Mouse (Mus musculus): ENCODE measurements around the gene Olfr222.
"Not testable (repeated sequence)": the region's sequence is repeated elsewhere in the genome, so short reads cannot be mapped to it uniquely, and the experiment has no call there.

The Olfr222 gene

GRCm38 (mm10) chr11:59576135-59576534 is at the start of gene Olfr222:
TSS of gene Olfr222 (minus strand) at chr11:59576235.
- DNase-seq (ENCODE audit: low read depth, low spot score): not testable (repeated sequence)

- peak; percentile 41 for DNase-seq (ENCODE audit: low read depth, low spot score)
These were observed 48.1 kb upstream of the Olfr222 start for GRCm38 (mm10) chr11:59624017-59624630.

GRCm38 (mm10) chr11:59622214-59622613 is 46.2 kb upstream of the Olfr222 start:
- DNase-seq (ENCODE audit: low read depth, low spot score): no peak

GRCm38 (mm10) chr11:59616986-59617385 is 41.0 kb upstream of the Olfr222 start:
- not testable (repeated sequence) for DNase-seq (ENCODE audit: low read depth, low spot score)

GRCm38 (mm10) chr11:59614120-59614519 is 38.1 kb upstream of the Olfr222 start:
- peak; percentile 44 for DNase-seq (ENCODE audit: low read depth, low spot score)

GRCm38 (mm10) chr11:59611646-59612045 is 35.6 kb upstream of the Olfr222 start:
- no peak for DNase-seq (ENCODE audit: low read depth, low spot score)

GRCm38 (mm10) chr11:59602287-59602686 is 26.3 kb upstream of the Olfr222 start:
- no peak for DNase-seq (ENCODE audit: low read depth, low spot score)

GRCm38 (mm10) chr11:59600872-59601271 is 24.8 kb upstream of the Olfr222 start:
- DNase-seq (ENCODE audit: low read depth, low spot score): no peak

GRCm38 (mm10) chr11:59599211-59599610 is 23.2 kb upstream of the Olfr222 start:
- no peak for DNase-seq (ENCODE audit: low read depth, low spot score)

GRCm38 (mm10) chr11:59596950-59597349 is 20.9 kb upstream of the Olfr222 start:
- DNase-seq (ENCODE audit: low read depth, low spot score): no peak

GRCm38 (mm10) chr11:59596091-59596490 is 20.1 kb upstream of the Olfr222 start:
- no peak for DNase-seq (ENCODE audit: low read depth, low spot score)

GRCm38 (mm10) chr11:59593189-59593588 is 17.2 kb upstream of the Olfr222 start, which contains the start of gene Olfr223:
TSS of gene Olfr223 (minus strand) at chr11:59593289.
- DNase-seq (ENCODE audit: low read depth, low spot score): no peak

GRCm38 (mm10) chr11:59589496-59589895 is 13.5 kb upstream of the Olfr222 start:
- DNase-seq (ENCODE audit: low read depth, low spot score): no peak

- DNase-seq (ENCODE audit: low read depth, low spot score): no peak
These were observed 8.5 kb upstream of the Olfr222 start for GRCm38 (mm10) chr11:59584539-59584938.

- no peak for DNase-seq (ENCODE audit: low read depth, low spot score)
These were observed 309 bp downstream of the Olfr222 start for GRCm38 (mm10) chr11:59575726-59576125.

- DNase-seq (ENCODE audit: low read depth, low spot score): no peak
These were observed 6.7 kb downstream of the Olfr222 start for GRCm38 (mm10) chr11:59569306-59569705.

- no peak for DNase-seq (ENCODE audit: low read depth, low spot score)
These were observed 13.2 kb downstream of the Olfr222 start for GRCm38 (mm10) chr11:59562837-59563236.

GRCm38 (mm10) chr11:59562336-59562735 is 13.7 kb downstream of the Olfr222 start:
- DNase-seq (ENCODE audit: low read depth, low spot score): no peak

GRCm38 (mm10) chr11:59560906-59561305 is 15.1 kb downstream of the Olfr222 start:
- no peak for DNase-seq (ENCODE audit: low read depth, low spot score)

GRCm38 (mm10) chr11:59554535-59554934 is 21.5 kb downstream of the Olfr222 start:
- DNase-seq (ENCODE audit: low read depth, low spot score): no peak

GRCm38 (mm10) chr11:59554127-59554526 is 21.9 kb downstream of the Olfr222 start:
- DNase-seq (ENCODE audit: low read depth, low spot score): no peak

GRCm38 (mm10) chr11:59544005-59544404 is 32.0 kb downstream of the Olfr222 start:
- no peak for DNase-seq (ENCODE audit: low read depth, low spot score)

GRCm38 (mm10) chr11:59543376-59543775 is 32.7 kb downstream of the Olfr222 start:
- DNase-seq (ENCODE audit: low read depth, low spot score): no peak

- DNase-seq (ENCODE audit: low read depth, low spot score): no peak
These were observed 33.6 kb downstream of the Olfr222 start for GRCm38 (mm10) chr11:59542442-59542841.

Data from telencephalon, adult 2 months (tissue).